Mouse (Mus musculus) lung, postnatal 0 days (tissue): Measurements from ENCODE around the gene Cdh26.

Experiments used
- CTCF ChIP-seq: IDR thresholded peaks from 2 replicates; pipeline ENCODE4 v1.5.1; 2016; ENCODE audit warnings: antibody characterized with exemption, mild to moderate bottlenecking
- EP300 ChIP-seq: IDR thresholded peaks from 2 replicates; pipeline ENCODE4 v1.6.1; 2016; ENCODE audit warnings: antibody characterized with exemption, mild to moderate bottlenecking, control low read depth

DNA sequence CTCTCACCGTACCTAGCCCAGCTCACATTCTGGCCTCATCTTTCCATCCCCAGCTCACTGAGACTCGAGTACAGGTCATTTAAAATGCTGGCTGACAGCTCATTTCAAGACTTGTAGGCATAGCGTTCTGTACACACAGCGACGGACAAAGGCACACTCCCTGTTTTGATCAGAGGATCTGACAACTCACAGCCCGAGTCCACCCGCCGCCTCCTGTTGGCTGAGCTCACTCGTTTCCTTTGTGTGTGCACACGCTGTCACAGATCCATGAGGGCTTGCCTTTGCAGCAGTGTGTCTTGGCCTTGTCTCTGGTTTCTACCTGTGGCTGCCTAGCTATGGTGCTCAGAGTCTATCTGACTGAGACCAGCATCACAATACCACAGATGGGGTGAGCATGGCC lies 72.1 kb downstream of the Cdh26 start:
- TF ChIP-seq CTCF (no peak), EP300 (no peak)
